ENCODE assay signal across 13 mouse cellular contexts in genomic region chr19:5057876-5058775, GRCm38 (mm10). TPM values are rescaled to one million over a fixed set of nuclear protein-coding genes. Genes with fewer than 3 reads are reported as not detected.
DNase-seq lines count a peak whose midpoint lies in the region; ATAC-seq and TF ChIP-seq lines count a peak whose summit lies in the region.
"Had no signal": no experiment of that assay in that cellular context is flagged by ENCODE, and none has a peak within 500 bp of the region (broad histone marks: within the 10 kb centered on the region; RNA-seq: fewer than 3 reads in every experiment).

No protein-coding gene starts in this region.

- WGBS in forebrain, embryonic 12.5 days: 24% methylated on average over 16 of the region's 16 CpGs
- WGBS in forebrain, embryonic 13.5 days: 27% methylated on average over 16 of the region's 16 CpGs
- 30% methylated on average over 16 of the region's 16 CpGs for WGBS in embryonic facial prominence, embryonic 13.5 days

- ATAC-seq in forebrain, embryonic 12.5 days (ENCODE audit: low FRiP score): no peak
- no peak for ATAC-seq in forebrain, embryonic 13.5 days
- ATAC-seq in embryonic facial prominence, embryonic 13.5 days (ENCODE audit: insufficient number of reproducible peaks, insufficient read depth, low FRiP score, low TSS enrichment, low read depth): no peak

- H3K4me1 ChIP-seq in forebrain, embryonic 12.5 days: peaks cover 39% of the 10 kb centered on the region
- H3K4me1 ChIP-seq in forebrain, embryonic 13.5 days: peaks cover 21% of the 10 kb centered on the region
- H3K4me1 ChIP-seq in embryonic facial prominence, embryonic 13.5 days: peaks cover 47% of the 10 kb centered on the region

- no peak overlapping the region for H3K27ac ChIP-seq in forebrain, embryonic 12.5 days
- H3K27ac ChIP-seq in forebrain, embryonic 13.5 days: no peak overlapping the region
- H3K27ac ChIP-seq in layer of hippocampus, adult 2 months: peak overlapping the region; percentile 72
- peak overlapping the region; percentile 87 for H3K27ac ChIP-seq in embryonic facial prominence, embryonic 13.5 days
- H3K27ac ChIP-seq: liver, embryonic 14.5 days; neural tube, embryonic 12.5 days had no signal

- peaks cover 33% of the 10 kb centered on the region for H3K27me3 ChIP-seq in forebrain, embryonic 12.5 days
- peaks cover 16% of the 10 kb centered on the region for H3K27me3 ChIP-seq in forebrain, embryonic 13.5 days
- peaks cover 14% of the 10 kb centered on the region for H3K27me3 ChIP-seq in embryonic facial prominence, embryonic 13.5 days

- H3K4me2 ChIP-seq in forebrain, embryonic 12.5 days: no peak overlapping the region
- H3K4me2 ChIP-seq in forebrain, embryonic 13.5 days: no peak overlapping the region
- H3K4me2 ChIP-seq in embryonic facial prominence, embryonic 13.5 days: peak overlapping the region; percentile 16; the same call in 1 of the 2 replicates
- H3K4me2 ChIP-seq: neural tube, embryonic 12.5 days had no signal

- H3K9me3 ChIP-seq in forebrain, embryonic 12.5 days: no peaks in the 10 kb centered on the region
- no peaks in the 10 kb centered on the region for H3K9me3 ChIP-seq in forebrain, embryonic 13.5 days (replicated peaks)
- H3K9me3 ChIP-seq in embryonic facial prominence, embryonic 13.5 days: no peaks in the 10 kb centered on the region
- H3K9me3 ChIP-seq: neural tube, embryonic 12.5 days had no signal

- H3K9ac ChIP-seq in forebrain, embryonic 12.5 days: 0 out of 2 replicates have a peak overlapping the region, but pooled peaks have one; percentile 25
- H3K9ac ChIP-seq in forebrain, embryonic 13.5 days: no peak overlapping the region
- H3K9ac ChIP-seq in embryonic facial prominence, embryonic 13.5 days: peak overlapping the region; percentile 57
- H3K9ac ChIP-seq: liver, embryonic 14.5 days had no signal

- TF ChIP-seq CTCF in layer of hippocampus, adult 2 months (conservative IDR thresholded peaks at IDR 0.05): 0 out of 2 replicates have a peak, but pooled peaks have one; percentile 2

- DNase-seq in layer of hippocampus, adult 2 months (ENCODE audit: low spot score in 2 of 2): no peak
- no peak for DNase-seq in layer of hippocampus, postnatal 10 days (ENCODE audit: low spot score in 2 of 2)
- DNase-seq in lung, postnatal 36 days: peak; percentile 79
- no peak for DNase-seq in adrenal gland, adult (ENCODE audit: inconsistent age in 2 of 2, low spot score in 1 of 2)
- no peak for DNase-seq in urinary bladder, postnatal 36 days (ENCODE audit: low spot score in 2 of 2)
- DNase-seq: adrenal gland, adult 2 months; cerebellum, postnatal 14 days; kidney, adult 8-10 months had no signal

- no peaks in the 10 kb centered on the region for H3K36me3 ChIP-seq in forebrain, embryonic 12.5 days (replicated peaks)
- no peaks in the 10 kb centered on the region for H3K36me3 ChIP-seq in forebrain, embryonic 13.5 days (ENCODE audit: poor library complexity, severe bottlenecking)
- H3K36me3 ChIP-seq in embryonic facial prominence, embryonic 13.5 days: no peaks in the 10 kb centered on the region
- H3K36me3 ChIP-seq: neural tube, embryonic 12.5 days had no signal

- H3K4me3 ChIP-seq in forebrain, embryonic 12.5 days (replicated peaks): no peak overlapping the region
- H3K4me3 ChIP-seq in forebrain, embryonic 13.5 days: no peak overlapping the region
- H3K4me3 ChIP-seq in layer of hippocampus, adult 2 months: no peak overlapping the region
- H3K4me3 ChIP-seq in embryonic facial prominence, embryonic 13.5 days: no peak overlapping the region
- H3K4me3 ChIP-seq: neural tube, embryonic 12.5 days had no signal

RNA-seq across cellular contexts. Expression of gene Rin1, which starts 7.8 kb away (rescaled TPM):
- polyA plus RNA-seq in forebrain, embryonic 12.5 days (2016; fragmentation: Nextera tagmentation; extraction: Ambion mirVana): 0.87 and 1.6 TPM in 2 replicates
- 0.62 and 0.78 TPM in 2 replicates for polyA plus RNA-seq in forebrain, embryonic 13.5 days (2015; fragmentation: Nextera tagmentation; extraction: Ambion mirVana)
- total RNA-seq in layer of hippocampus, adult 2 months (2021): 100 to 1,000 TPM; 117 to 119 TPM
- total RNA-seq in layer of hippocampus, postnatal 10 days (2021): 10 to 100 TPM; 26.4 to 26.6 TPM
- polyA plus RNA-seq in embryonic facial prominence, embryonic 13.5 days (2015; fragmentation: Nextera tagmentation; extraction: Ambion mirVana): 0.99 and 1.5 TPM in 2 replicates

RNA-seq across cellular contexts. Expression of gene Cd248, which starts 9.8 kb away (rescaled TPM):
- 16.4 and 17.1 TPM in 2 replicates for polyA plus RNA-seq in forebrain, embryonic 12.5 days (2016; fragmentation: Nextera tagmentation; extraction: Ambion mirVana)
- 7.0 and 7.3 TPM in 2 replicates for polyA plus RNA-seq in forebrain, embryonic 13.5 days (2015; fragmentation: Nextera tagmentation; extraction: Ambion mirVana)
- total RNA-seq in layer of hippocampus, adult 2 months (2021): 1 to 10 TPM; 3.2 to 3.9 TPM
- total RNA-seq in layer of hippocampus, postnatal 10 days (2021): 10 to 100 TPM in 1 of 2 experiments, 1 to 10 TPM in 1; 9.9 to 10.2 TPM
- polyA plus RNA-seq in embryonic facial prominence, embryonic 13.5 days (2015; fragmentation: Nextera tagmentation; extraction: Ambion mirVana): 89.1 and 90.6 TPM in 2 replicates

RNA-seq across cellular contexts. Expression of gene Brms1, which starts 17.0 kb away (rescaled TPM):
- polyA plus RNA-seq in forebrain, embryonic 12.5 days (2016; fragmentation: Nextera tagmentation; extraction: Ambion mirVana): 57.5 and 60.3 TPM in 2 replicates
- polyA plus RNA-seq in forebrain, embryonic 13.5 days (2015; fragmentation: Nextera tagmentation; extraction: Ambion mirVana): 56.0 and 63.2 TPM in 2 replicates
- total RNA-seq in layer of hippocampus, adult 2 months (2021): 10 to 100 TPM; 21.4 to 25.3 TPM
- total RNA-seq in layer of hippocampus, postnatal 10 days (2021): 10 to 100 TPM in 1 of 2 experiments, 1 to 10 TPM in 1; 8.7 to 11.9 TPM
- polyA plus RNA-seq in embryonic facial prominence, embryonic 13.5 days (2015; fragmentation: Nextera tagmentation; extraction: Ambion mirVana): 40.6 and 42.9 TPM in 2 replicates

RNA-seq across cellular contexts. Expression of gene AC124502.3, which starts 19.4 kb away (rescaled TPM):
- polyA plus RNA-seq in forebrain, embryonic 12.5 days (2016; fragmentation: Nextera tagmentation; extraction: Ambion mirVana): 2.5 and 3.4 TPM in 2 replicates
- 3.2 and 3.4 TPM in 2 replicates for polyA plus RNA-seq in forebrain, embryonic 13.5 days (2015; fragmentation: Nextera tagmentation; extraction: Ambion mirVana)
- 1 to 10 TPM; 4.1 to 7.6 TPM for total RNA-seq in layer of hippocampus, adult 2 months (2021)
- 1 to 10 TPM; 3.4 to 6.9 TPM for total RNA-seq in layer of hippocampus, postnatal 10 days (2021)
- polyA plus RNA-seq in embryonic facial prominence, embryonic 13.5 days (2015; fragmentation: Nextera tagmentation; extraction: Ambion mirVana): 2.3 and 3.5 TPM in 2 replicates

RNA-seq across cellular contexts. Expression of gene B4gat1, which starts 19.5 kb away (rescaled TPM):
- polyA plus RNA-seq in forebrain, embryonic 12.5 days (2016; fragmentation: Nextera tagmentation; extraction: Ambion mirVana): 37.6 and 37.9 TPM in 2 replicates
- polyA plus RNA-seq in forebrain, embryonic 13.5 days (2015; fragmentation: Nextera tagmentation; extraction: Ambion mirVana): 39.4 and 40.3 TPM in 2 replicates
- total RNA-seq in layer of hippocampus, adult 2 months (2021): 100 to 1,000 TPM; 112 to 130 TPM
- total RNA-seq in layer of hippocampus, postnatal 10 days (2021): 100 to 1,000 TPM; 125 to 126 TPM
- 47.1 and 49.5 TPM in 2 replicates for polyA plus RNA-seq in embryonic facial prominence, embryonic 13.5 days (2015; fragmentation: Nextera tagmentation; extraction: Ambion mirVana)

Comparison
In these comparisons a context has a peak if more than half of its experiments do, and no peak if none do; other contexts are left out.
1. H3K27ac ChIP-seq: peak in layer of hippocampus, adult 2 months (single experiment) and embryonic facial prominence, embryonic 13.5 days (single experiment); none in forebrain, embryonic 12.5 days (single experiment) and forebrain, embryonic 13.5 days (single experiment).